Mouse (Mus musculus) midbrain, embryonic 14.5 days (tissue): ENCODE measurements around the gene Mettl2. TPM values are rescaled to one million over a fixed set of nuclear protein-coding genes. Genes with fewer than 3 reads are reported as not detected.

Experiments used
- ATAC-seq: fragments of 200-750 bp; cut with Nextera tagmentation; 2 replicates; pipeline ENCODE4 v1.8.0; 2017; ENCODE audit warnings: moderate number of reproducible peaks, moderate library complexity; ENCODE audit not compliant: low FRiP score, low TSS enrichment
- DNase-seq: peaks from one replicate; pipeline ENCODE4 v3.0.0-alpha.2; 2015
- H3K27ac ChIP-seq: fragments of 300-500 bp; sonication (generic); replicated peaks from 2 replicates; pipeline ENCODE4 v1.5.1; 2014; ENCODE audit warnings: mild to moderate bottlenecking, low read depth, low read length, moderate library complexity
- H3K27me3 ChIP-seq: fragments of 300-500 bp; sonication (generic); 2 replicates; pipeline ENCODE4 v1.6.1; 2014; ENCODE audit warnings: low read length, control low read depth, mixed read lengths; ENCODE audit not compliant: control insufficient read depth, insufficient read depth
- H3K36me3 ChIP-seq: fragments of 300-500 bp; sonication (generic); 2 replicates; pipeline ENCODE4 v1.6.1; 2014; ENCODE audit warnings: low read length, control low read depth; ENCODE audit not compliant: control insufficient read depth, insufficient read depth
- H3K4me1 ChIP-seq: fragments of 300-500 bp; sonication (generic); 2 replicates; pipeline ENCODE4 v1.6.1; 2014; ENCODE audit warnings: mild to moderate bottlenecking, antibody characterized with exemption, low read length, control low read depth; ENCODE audit not compliant: control insufficient read depth, insufficient read depth
- H3K4me2 ChIP-seq: fragments of 300-500 bp; sonication (generic); 2 replicates; pipeline ENCODE4 v1.6.1; 2014; ENCODE audit warnings: mild to moderate bottlenecking, low read length, moderate library complexity
- H3K4me3 ChIP-seq: fragments of 300-500 bp; sonication (generic); replicated peaks from 2 replicates; pipeline ENCODE4 v1.5.1; 2014; ENCODE audit warnings: low read depth, low read length
- H3K9ac ChIP-seq: fragments of 300-500 bp; sonication (generic); replicated peaks from 2 replicates; pipeline ENCODE4 v1.6.1; 2014; ENCODE audit warnings: mild to moderate bottlenecking, low read length, moderate library complexity
- H3K9me3 ChIP-seq: fragments of 300-500 bp; sonication (generic); 2 replicates; pipeline ENCODE4 v1.6.1; 2016; ENCODE audit warnings: low read length, control low read depth, mixed read lengths; ENCODE audit not compliant: control insufficient read depth
- WGBS: fragments of 180-500 bp; shearing (Covaris S2); extraction: QIAGEN DNeasy Blood & Tissue Kit; methylation state at CpG from one replicate; pipeline ENCODE4 v1.1.7; 2014; 5-methylcytosine and 5-hydroxymethylcytosine counted together
- polyA plus RNA-seq: library from polyadenylated mRNA; unstranded; fragments of >200 nt; fragmentation: Nextera tagmentation; extraction: Ambion mirVana; gene quantifications from 2 replicates; pipeline ENCODE4 v1.2.1, GENCODE M21; 2014

Gene Mettl2
- polyA plus RNA-seq, 1 experiment from 2014 or later = 30.9 TPM

DNA sequence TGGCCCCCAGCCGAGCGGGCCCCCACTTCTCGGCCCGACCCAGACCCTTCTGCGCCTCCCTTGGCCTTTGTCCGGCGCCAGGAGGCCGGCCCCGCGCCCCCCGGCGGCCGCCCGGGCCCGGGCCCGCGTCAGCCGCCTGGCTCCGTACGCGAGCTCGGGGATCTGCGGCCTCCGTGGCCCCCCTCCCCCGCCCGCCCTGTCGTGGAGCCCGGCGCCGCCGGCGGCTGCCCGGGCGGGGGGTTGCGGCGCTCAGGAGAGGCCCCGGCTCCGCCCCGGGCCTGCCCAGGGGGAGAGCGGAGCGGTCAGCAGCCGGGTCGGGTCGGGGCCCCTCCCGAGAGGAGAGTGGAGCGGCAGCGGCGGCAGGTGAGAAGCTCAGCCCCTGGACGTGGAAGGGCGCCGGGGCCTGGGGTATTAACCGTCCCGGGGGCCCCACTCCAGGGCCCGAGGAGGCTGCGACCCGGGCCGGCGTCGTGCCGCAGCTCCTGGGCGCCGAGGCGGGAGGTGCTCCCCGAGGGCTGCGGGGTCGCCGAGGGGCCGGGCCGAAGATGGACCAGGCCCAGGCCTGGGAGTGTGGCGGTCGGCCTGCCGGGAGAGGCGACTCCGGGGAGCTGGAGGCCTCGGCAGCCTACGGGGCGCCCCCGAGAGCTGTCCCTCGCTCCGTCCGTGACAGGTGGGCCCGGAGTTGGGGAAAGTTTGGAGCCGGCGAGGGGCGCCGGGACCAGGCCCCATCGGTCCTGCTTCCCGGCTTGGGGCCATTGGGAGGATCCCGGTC is 55.6 kb downstream of the Mettl2 start:
- H3K4me1 ChIP-seq = peaks cover 18% of the 10 kb centered on the region
- peak overlapping the region; percentile 73 for H3K4me2 ChIP-seq
- ATAC-seq (peak; percentile 66), DNase-seq (peak; percentile 65)
- peak overlapping the region; percentile 93 for H3K27ac ChIP-seq
- H3K36me3 ChIP-seq = peaks cover 21% of the 10 kb centered on the region
- peak overlapping the region; percentile 91 for H3K4me3 ChIP-seq
- H3K9me3 ChIP-seq = no peaks in the 10 kb centered on the region
- H3K9ac ChIP-seq = peak overlapping the region; percentile 97
- no peaks in the 10 kb centered on the region for H3K27me3 ChIP-seq
- WGBS = 6% methylated on average over 84 of the region's 89 CpGs

DNA sequence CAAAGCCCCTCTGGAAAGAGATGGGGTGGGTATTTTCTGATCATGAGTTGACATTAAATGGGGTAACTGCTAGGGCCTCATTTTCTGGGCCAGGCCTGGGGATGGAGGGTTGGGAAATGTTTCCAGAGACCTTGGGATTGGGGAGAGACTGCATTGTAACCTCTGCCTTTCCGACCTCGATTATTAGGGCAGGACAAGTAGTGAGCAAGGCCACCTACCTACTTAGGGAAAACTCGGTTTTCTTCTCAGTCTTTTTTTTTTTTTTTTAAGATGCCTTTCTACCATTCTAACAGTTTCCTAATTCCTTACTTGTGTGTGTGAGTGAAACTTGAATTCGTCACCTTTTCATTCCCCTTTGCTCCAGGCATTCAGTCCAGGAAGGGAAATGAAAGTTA is 56.2 kb downstream of the Mettl2 start:
- ATAC-seq (no peak), DNase-seq (no peak)
- Histone ChIP-seq H3K9me3 (no peaks in the 10 kb centered on the region), H3K9ac (peak overlapping the region; percentile 97), H3K27ac (peak overlapping the region; percentile 93), H3K4me1 (peaks cover 18% of the 10 kb centered on the region), H3K27me3 (no peaks in the 10 kb centered on the region), H3K4me2 (peak overlapping the region; percentile 73), H3K4me3 (peak overlapping the region; percentile 91), H3K36me3 (peaks cover 23% of the 10 kb centered on the region)
- WGBS = 7% methylated on average over 4 of the region's 4 CpGs

DNA sequence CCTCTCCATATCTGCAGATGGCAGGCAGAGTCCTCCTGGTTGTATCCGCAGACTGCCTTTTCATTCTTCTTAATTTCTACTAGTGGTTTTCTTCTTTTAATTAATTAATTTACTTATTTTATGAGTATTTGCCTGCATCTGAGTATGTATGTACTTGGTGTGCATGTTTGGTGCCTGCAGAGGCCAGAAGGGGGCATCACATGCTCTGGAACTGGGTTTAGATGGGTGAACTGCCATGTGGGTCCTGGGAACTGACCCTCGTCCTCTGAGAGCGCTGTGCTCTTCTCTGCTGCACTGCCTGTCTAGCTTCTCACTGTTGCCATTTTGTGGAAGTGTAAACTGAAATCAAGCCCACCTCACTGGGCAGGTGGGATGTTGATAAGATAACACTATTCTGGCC is 58.5 kb downstream of the Mettl2 start:
- ATAC-seq = no peak
- Histone ChIP-seq H3K4me3 (no peak overlapping the region), H3K4me2 (no peak overlapping the region), H3K27ac (no peak overlapping the region), H3K27me3 (no peaks in the 10 kb centered on the region), H3K4me1 (peaks cover 12% of the 10 kb centered on the region), H3K9me3 (no peaks in the 10 kb centered on the region), H3K9ac (no peak overlapping the region), H3K36me3 (peaks cover 23% of the 10 kb centered on the region)
- 91% methylated on average over 3 of the region's 3 CpGs for WGBS
- no peak for DNase-seq

Other genes starting within 250 kb of the Mettl2 start
- gene Efcab3, start 62.8 kb upstream of the Mettl2 start, polyA plus RNA-seq = not detected in 2 replicates
- not detected in 2 replicates for gene Gm10842, start 20.5 kb downstream of the Mettl2 start, polyA plus RNA-seq
- 27.0 and 29.3 TPM in 2 replicates for gene Tlk2, start 52.4 kb downstream of the Mettl2 start, polyA plus RNA-seq
- 1.9 and 3.8 TPM in 2 replicates for gene Mrc2, start 166.2 kb downstream of the Mettl2 start, polyA plus RNA-seq